Mouse (Mus musculus) frontal cortex, postnatal 36 days (tissue): ENCODE measurements around the gene Gm48551.

ENCODE experiments used
- DNase-seq, 2 experiments: peaks; one replicate each; pipeline ENCODE4 v3.0.0; 2022; ENCODE audit warnings: low spot score in 2 of 2

Gm48551 gene

GRCm38 (mm10) chr10:81356991-81357844 is 27.0 kb upstream of the Gm48551 start, which contains the start of gene Mfsd12:
Gene Mfsd12, plus strand, starts transcription at chr10:81357491.
- DNase-seq, result peak; percentile 87 to 92

GRCm38 (mm10) chr10:81358209-81358608 is 26.1 kb upstream of the Gm48551 start:
- DNase-seq, result no peak

- DNase-seq, result no peak
Observed at GRCm38 (mm10) chr10:81358841-81359240, 25.4 kb upstream of the Gm48551 start.

GRCm38 (mm10) chr10:81360721-81361120 is 23.5 kb upstream of the Gm48551 start:
- DNase-seq, result no peak

- DNase-seq, result no peak
Observed at GRCm38 (mm10) chr10:81362336-81362949, 21.8 kb upstream of the Gm48551 start.

- DNase-seq, result no peak
Observed at GRCm38 (mm10) chr10:81363436-81364346, 20.6 kb upstream of the Gm48551 start.

GRCm38 (mm10) chr10:81364666-81365065 is 19.6 kb upstream of the Gm48551 start:
- DNase-seq, result no peak

- peak in 1 of 2 experiments; percentile 63 for DNase-seq
Observed at GRCm38 (mm10) chr10:81365073-81365472, 19.2 kb upstream of the Gm48551 start.

GRCm38 (mm10) chr10:81365672-81366476 is 18.4 kb upstream of the Gm48551 start, which contains the start of gene 4930404N11Rik:
Gene 4930404N11Rik, minus strand, starts transcription at chr10:81365816.
- DNase-seq, result no peak

GRCm38 (mm10) chr10:81366477-81367206 is 17.6 kb upstream of the Gm48551 start:
- DNase-seq, result no peak

- DNase-seq, result no peak
Observed at GRCm38 (mm10) chr10:81367207-81367495, 17.1 kb upstream of the Gm48551 start.

GRCm38 (mm10) chr10:81375322-81375721 is 8.9 kb upstream of the Gm48551 start:
- no peak for DNase-seq

GRCm38 (mm10) chr10:81376561-81377361 is 7.5 kb upstream of the Gm48551 start:
- no peak for DNase-seq

- DNase-seq, result no peak
Observed at GRCm38 (mm10) chr10:81377362-81377664, 7.0 kb upstream of the Gm48551 start.

GRCm38 (mm10) chr10:81377793-81378552 is 6.3 kb upstream of the Gm48551 start, which contains the start of gene Fzr1:
Gene Fzr1, minus strand, starts transcription at chr10:81378516.
- DNase-seq, result no peak

- peak; percentile 100 for DNase-seq
Observed at GRCm38 (mm10) chr10:81378553-81379182, 5.6 kb upstream of the Gm48551 start.

- no peak for DNase-seq
Observed at GRCm38 (mm10) chr10:81379183-81379553, 5.1 kb upstream of the Gm48551 start.

- DNase-seq, result no peak
Observed at GRCm38 (mm10) chr10:81379809-81380378, 4.4 kb upstream of the Gm48551 start.
